Mouse (Mus musculus) right cerebral cortex, postnatal 25 days (tissue): ENCODE results near the gene Per3.

Experiments
- DNase-seq: peaks from one replicate; pipeline ENCODE4 v3.0.0; 2022

The Per3 gene

DNA sequence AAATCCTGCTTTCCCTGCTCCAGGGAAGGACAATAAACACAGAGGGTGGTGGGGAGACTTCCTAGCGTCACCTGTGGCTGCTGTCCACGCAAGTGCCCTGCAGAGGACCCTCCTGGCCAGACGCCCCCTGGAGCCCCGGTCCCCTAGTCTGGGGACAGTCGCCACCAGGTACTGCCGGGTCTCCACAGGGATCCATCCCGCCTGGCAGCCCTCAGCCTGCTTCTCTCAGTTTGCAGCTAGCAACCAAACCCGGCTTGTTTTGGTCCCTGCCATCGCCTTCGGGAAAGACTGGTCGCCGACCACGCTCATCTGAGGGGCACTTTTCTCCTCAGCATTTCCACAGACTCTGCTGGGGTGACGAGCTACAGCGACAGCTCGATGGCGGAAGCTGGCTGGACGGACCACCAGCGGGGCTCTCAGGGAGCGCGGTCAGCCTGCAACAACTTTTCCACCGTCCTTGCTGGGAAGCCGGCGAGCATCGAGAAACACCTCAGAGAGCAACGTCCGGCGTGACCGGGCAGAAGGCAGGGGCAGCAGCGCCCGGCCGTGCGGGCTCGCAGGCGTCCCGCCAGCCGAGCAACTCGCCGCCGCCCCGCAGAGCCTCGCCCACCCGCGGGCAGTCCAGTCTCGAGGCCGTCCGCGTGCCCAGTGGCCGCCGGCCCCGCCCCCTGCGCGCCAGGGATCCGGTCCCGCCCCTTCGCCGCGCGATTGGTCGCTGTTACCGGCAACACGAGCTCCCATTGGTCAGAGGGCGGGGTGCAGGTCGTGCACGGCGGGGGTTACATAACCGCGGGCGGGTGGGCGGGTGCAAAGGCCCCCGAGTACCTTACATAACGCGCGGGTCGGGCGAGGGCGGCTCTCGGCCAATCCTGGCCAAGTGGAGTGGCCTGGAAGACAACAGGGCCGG is at the start of gene Per3:
Gene Per3, minus strand, starts transcription at position 629 of the 907 bp plus-strand sequence.
- DNase-seq, result peak; percentile 98

GRCm38 (mm10) chr4:151089270-151089669 is 44.8 kb upstream of the Per3 start, which contains the start of gene Gm13090:
Gene Gm13090, plus strand, starts transcription at chr4:151089570.
- DNase-seq, result no peak

DNA sequence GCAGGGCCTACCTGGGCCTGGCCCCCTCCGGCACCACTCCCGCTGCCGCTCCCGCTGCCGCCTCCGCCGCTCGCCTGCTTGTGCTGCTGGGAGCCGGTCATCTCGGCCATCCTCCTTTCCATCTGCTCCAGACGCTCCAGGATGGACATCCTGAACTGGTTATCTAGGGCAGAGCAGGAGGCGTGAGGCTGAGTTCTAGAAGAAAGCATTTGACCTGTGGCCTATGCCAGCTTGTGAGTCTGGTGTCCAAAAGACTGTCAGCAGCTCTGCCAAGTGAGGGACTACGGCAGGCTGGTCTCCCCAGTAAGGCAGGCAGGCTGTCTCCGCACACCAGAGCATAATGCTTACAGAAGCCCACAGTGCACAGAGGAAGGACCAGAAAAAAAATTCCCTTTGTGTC is 44.4 kb upstream of the Per3 start:
- no peak for DNase-seq

DNA sequence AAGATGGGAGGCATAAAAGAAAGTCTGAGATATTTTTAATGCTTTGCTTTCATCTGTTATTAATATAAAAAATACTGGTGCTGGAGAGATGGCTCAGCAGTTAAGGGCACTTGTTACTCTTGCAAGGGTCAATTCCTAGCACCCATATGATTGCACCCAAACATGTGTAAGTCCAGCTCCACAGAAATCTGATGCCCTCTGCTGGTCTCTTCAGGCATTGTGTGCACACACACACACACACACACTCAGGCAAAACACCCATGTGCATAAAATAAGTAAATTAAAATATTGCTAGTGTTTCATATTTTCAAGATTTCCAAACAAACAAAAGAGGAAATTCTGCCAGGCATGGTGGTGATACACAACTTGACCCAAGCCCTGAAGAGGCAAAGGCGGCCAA is 42.9 kb upstream of the Per3 start:
- DNase-seq, result no peak

DNA sequence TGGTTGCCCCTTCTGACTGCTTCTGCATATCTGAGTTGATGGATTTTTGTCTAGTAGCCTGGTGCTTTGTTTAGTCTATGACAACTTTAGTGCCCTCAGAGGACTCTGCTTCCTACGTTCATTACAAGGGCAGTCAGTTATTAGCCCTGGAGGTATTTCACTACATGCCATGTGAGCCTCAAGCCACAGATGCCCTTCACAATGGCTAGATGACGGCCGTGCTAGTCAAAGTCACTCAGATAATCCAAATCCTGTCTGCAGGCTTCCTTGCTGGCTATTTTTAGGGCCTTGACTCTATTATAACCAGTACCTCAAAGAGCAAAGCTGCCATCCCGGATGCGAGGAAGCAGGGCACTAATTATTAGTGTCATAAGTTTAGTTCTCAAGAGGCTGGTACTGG is 38.6 kb upstream of the Per3 start:
- DNase-seq, result no peak

GRCm38 (mm10) chr4:151081977-151082376 is 37.5 kb upstream of the Per3 start:
- DNase-seq, result no peak

- no peak for DNase-seq
These were observed 36.9 kb upstream of the Per3 start for GRCm38 (mm10) chr4:151081355-151081754.

- no peak for DNase-seq
These were observed 30.4 kb upstream of the Per3 start for GRCm38 (mm10) chr4:151074817-151075216.

DNA sequence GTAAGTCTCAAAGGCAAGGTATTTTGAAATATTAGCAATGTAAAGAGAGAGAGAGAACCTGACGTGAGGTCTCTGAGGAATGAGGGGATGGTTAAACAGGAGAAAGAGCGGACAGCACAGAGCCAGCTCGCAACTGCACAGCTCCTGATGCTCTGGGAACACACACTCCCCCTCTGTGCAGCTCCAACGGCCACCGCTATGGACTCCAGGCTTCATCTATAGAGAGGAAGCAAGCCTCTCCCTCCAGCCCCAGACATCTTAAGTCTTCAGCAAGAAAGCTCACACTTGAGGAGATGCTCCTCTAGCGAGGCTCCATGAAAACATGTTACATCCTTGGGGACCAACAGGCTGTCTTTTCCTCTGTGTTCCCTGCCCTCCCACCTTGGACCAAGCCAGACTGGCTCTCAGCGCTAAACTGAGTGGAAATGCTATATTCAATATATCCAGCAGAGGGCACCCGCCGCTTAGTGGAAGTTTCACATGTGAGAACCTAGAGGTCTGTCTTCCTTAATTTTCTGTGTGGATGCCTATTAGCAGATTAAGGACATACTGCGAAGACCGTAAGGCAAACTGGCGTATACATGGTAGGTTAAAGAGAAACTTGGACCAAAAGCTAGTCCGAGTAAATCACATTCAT is 28.8 kb upstream of the Per3 start:
- peak; percentile 63 for DNase-seq

GRCm38 (mm10) chr4:151070962-151071361 is 26.5 kb upstream of the Per3 start:
- DNase-seq, result no peak

DNA sequence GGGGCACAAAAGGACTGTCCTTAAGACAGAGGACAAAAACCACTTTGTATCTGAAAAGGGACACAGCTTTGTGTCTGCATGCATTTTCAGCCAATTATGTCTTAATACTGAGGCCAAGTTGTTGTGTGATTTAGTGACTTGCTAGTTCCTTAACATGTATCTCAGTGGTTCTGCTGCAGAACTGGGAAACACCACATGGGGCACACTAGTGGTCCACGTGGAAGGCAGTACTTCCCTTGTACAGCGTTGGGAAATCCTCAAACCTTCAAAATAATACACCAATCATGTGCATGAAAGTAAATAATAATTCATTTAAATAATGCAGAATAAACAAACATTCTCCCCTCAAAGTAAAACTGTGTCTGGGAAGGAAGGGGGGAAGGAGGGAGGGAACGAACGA is 24.3 kb upstream of the Per3 start:
- no peak for DNase-seq

DNA sequence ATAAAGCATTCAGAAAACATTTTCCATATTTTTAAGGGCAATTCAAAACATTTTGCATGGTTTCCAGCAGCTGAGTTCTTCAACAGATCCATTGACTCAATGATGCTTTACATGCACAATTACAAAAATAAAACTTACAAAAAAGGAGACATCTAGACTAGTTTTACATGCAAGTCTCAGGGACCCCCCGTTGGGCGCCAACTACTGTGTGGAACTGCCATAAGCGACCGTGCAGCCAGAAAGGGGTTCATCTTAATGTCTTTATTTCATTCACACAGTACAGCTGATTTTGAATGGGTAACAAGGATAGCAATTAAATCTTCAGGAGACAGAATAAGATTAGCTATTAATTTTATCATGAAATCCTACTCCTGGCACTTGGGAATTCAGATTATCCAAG is 15.1 kb upstream of the Per3 start:
- DNase-seq, result no peak

DNA sequence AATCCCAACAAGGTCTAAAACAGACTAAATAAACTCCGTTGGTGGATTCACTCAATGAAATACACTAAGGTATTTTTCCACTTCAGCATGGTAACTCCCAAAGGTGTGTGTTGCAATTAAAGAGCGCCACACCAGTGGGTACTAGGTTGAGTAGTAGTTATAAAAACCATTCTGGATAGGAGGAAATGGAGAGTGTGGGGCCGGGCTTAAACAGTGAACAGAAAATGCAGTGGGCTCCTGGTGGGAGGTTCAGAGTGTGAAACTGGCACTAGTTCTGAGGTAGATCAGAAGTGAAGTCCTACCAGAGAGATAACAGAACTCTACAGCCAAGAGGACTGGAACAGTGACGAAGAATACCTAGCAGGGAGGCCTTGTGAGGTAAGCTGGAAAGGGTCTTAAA is 14.2 kb upstream of the Per3 start:
- no peak for DNase-seq

DNA sequence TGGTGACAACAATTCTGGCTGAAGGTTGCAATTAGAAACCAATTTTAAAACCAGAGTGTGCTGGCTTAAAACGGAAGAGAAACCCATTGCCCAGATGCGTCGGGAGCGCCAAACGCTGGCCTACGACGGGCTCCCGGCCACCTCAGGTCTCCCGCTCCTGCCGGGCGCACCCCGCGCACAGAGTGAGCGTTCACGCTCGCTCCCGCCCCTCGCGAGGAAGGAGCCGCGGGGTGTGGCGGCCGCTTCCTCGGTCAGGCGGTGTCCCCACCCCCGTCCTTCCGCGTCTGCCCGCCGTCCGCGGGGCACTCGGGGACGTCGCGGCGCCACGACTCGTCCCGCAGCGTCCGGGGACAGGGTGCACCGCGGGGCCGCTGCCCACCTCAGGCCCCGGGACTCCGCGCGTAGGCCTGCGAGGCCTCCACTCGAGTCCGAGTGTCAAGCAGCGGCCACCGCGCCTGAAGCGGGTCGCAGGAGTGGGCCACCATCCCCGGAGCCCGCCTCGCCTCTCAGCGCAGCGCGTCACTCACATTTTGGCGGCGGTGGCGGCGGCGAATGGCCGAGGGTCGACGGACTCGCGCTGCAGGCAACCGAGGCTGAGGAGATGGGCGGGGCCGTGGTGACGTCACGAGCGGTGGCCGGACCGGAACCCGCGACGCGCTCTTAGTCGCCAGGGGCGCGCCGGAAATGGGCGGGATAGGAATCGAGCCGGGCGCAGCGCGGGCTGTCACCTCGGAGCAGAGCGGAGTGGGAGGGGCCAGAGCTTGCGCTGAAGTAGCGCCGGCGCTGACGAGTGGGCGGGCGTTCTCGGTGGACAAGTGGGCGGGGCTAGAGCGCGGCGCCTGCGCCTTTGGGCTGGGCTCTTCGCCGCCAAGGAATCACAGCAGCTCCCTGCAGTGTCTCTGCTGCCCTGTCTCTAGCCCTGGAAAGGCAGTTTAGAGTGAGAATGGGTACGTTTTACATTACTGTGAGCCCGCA is 13.2 kb upstream of the Per3 start, which contains the start of gene Vamp3:
Gene Vamp3, minus strand, starts transcription at position 617 of the 975 bp plus-strand sequence.
- peak; percentile 99 for DNase-seq

- DNase-seq, result no peak
These were observed 6.7 kb upstream of the Per3 start for GRCm38 (mm10) chr4:151051162-151051561.

GRCm38 (mm10) chr4:151046524-151046923 is 2.1 kb upstream of the Per3 start:
- no peak for DNase-seq

GRCm38 (mm10) chr4:151044944-151045570 is 592 bp upstream of the Per3 start:
- DNase-seq, result peak; percentile 43

- no peak for DNase-seq
These were observed 1.2 kb downstream of the Per3 start for GRCm38 (mm10) chr4:151043281-151043680.

DNA sequence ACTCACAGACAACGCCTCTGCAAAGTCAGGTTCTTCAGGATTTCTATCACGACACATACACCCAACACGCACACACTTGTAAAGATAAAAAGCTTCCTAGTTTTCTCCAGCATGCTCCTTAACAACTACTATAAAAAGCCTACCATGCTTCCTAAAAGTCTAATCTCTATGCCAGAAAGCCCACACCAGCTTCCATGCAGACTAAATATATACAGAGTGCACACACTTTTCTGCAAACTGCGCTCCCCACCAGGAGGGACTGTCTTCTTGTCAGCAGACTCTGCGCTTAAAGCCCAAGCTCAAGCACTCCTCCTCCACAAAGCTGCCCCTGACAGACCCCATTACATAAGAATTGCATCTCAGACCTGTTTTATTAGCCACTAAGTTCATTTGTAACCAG is 3.0 kb downstream of the Per3 start:
- DNase-seq, result peak; percentile 45

DNA sequence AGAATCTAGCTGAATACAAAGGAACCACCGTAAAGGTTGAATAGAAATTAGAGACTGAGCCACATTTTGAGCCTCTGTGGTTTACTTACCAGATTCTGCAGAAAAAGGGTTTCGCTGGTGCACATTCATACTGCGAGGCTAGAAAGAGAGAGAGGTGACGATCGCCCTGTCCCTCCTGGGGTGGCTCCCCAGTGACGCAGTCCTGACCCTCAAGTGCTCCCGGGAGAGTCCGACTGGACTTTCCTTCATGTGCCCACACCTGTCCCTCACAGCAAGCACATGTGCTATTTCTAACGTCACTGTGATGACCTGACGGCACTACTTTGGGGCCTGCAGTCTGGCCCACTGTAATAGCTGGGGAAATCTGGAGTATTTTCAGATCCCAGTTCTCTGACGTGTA is 6.7 kb downstream of the Per3 start:
- no peak for DNase-seq

DNA sequence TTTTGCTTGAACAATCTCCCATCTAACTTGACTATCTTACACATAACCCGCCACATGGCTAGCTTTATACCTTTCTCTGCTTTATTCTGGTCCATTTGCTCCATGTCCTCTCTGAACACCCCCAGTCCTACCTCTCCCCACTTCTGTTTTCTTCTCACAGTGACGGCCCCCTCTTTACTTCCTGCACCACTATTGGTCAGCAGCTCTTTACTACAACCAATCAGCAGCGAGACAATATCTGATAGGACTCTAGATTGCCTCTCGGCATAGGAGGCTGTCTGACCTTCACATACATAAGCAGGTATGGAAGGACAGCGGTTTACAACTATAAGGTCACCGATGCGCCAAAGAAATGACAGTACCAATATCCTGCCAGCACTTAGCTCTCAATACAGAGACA is 7.9 kb downstream of the Per3 start:
- DNase-seq, result no peak

DNA sequence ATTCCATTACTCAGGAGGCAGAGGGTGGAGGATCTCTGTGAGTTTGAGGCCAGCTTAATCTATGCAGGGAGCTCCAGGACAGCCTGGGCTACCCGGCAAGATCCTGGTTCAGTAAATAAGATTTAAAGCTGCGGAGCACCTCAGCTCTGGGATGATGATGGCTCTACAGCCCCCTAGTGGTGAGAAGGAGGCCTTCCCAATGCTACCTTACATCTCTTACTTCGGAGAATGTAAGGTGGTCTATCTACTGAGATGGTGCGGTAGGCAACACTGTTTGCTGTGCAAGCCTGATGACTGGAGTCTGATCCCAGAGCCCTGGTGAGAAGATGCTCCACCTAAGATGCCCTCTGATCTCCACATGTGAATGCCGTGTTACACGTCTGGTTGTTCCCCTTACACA is 17.5 kb downstream of the Per3 start:
- DNase-seq, result no peak

- no peak for DNase-seq
These were observed 20.3 kb downstream of the Per3 start for GRCm38 (mm10) chr4:151024152-151024551.
